Comparison of ENCODE assay signal across 15 mouse cellular contexts in the genomic region with DNA sequence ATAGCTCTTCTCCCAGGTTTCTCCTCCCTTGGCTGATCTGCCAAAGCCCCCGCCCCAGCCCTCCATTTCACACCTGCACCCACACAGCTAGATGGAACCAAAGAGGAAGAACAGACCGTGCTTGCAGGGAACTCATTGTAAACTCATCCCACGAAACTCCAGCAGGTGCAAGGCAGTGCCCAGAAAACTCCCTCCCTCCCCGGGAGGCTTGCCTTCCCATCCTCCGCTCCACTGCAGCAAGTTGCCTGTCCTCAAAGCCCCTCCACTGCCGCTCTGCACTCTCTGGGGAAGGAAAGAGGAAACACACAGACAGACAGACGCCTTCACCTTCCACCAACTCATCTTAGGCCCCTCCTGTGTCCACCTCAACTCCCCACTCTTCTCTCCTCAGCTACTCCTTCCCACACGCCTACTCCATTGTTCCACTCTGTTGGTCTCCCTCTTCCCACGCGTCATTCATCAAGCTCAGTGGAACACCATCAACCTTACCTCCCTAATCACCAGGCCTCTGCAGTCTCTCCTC. TPM values are rescaled to one million over a fixed set of nuclear protein-coding genes. Genes with fewer than 3 reads are reported as not detected.
DNase-seq lines count a peak whose midpoint lies in the region; ATAC-seq lines count a peak whose summit lies in the region.
"Had no signal": no experiment of that assay in that cellular context is flagged by ENCODE, and none has a peak within 500 bp of the region (broad histone marks: within the 10 kb centered on the region; RNA-seq: fewer than 3 reads in every experiment).

No protein-coding gene starts in this region.

- no peak overlapping the region for H3K9ac ChIP-seq in heart, embryonic 12.5 days
- H3K9ac ChIP-seq: liver, embryonic 13.5 days; midbrain, embryonic 12.5 days had no signal

- no peaks in the 10 kb centered on the region for H3K9me3 ChIP-seq in heart, embryonic 12.5 days (replicated peaks)
- H3K9me3 ChIP-seq: liver, embryonic 13.5 days; midbrain, embryonic 12.5 days had no signal

- DNase-seq in heart, adult 11 months: peak; percentile 58
- DNase-seq in ES-CJ7 (ENCODE audit: low read depth, low spot score): peak; percentile 37
- peak; percentile 76 for DNase-seq in layer of hippocampus, adult 8-10 months (ENCODE audit: low spot score in 2 of 2)
- peak; percentile 31 to 36 for DNase-seq in left cerebral cortex, postnatal 10 days (ENCODE audit: extremely low spot score in 1 of 2, low spot score in 2 of 2)
- no peak for DNase-seq in cerebellum, adult 8-10 months
- no peak for DNase-seq in gastrocnemius, adult 8-10 months (ENCODE audit: low spot score in 2 of 2)
- no peak for DNase-seq in cerebellum, postnatal 25 days
- DNase-seq: adrenal gland, postnatal 25 days; gastrocnemius, postnatal 10 days; kidney, postnatal 25 days; liver, embryonic 13.5 days; lung, postnatal 14 days had no signal

- 0 out of 2 replicates have a peak, but pooled peaks cover 2% of the 10 kb centered on the region for H3K4me1 ChIP-seq in heart, embryonic 12.5 days (replicated peaks)
- H3K4me1 ChIP-seq: midbrain, embryonic 12.5 days had no signal

- WGBS in heart, embryonic 12.5 days: 42% methylated on average over 10 of the region's 10 CpGs

- H3K4me2 ChIP-seq in heart, embryonic 12.5 days: no peak overlapping the region
- H3K4me2 ChIP-seq: liver, embryonic 13.5 days; midbrain, embryonic 12.5 days had no signal

- peaks cover 7% of the 10 kb centered on the region for H3K27me3 ChIP-seq in heart, embryonic 12.5 days (replicated peaks)
- H3K27me3 ChIP-seq: liver, embryonic 13.5 days had no signal

- no peak overlapping the region for H3K27ac ChIP-seq in heart, embryonic 12.5 days (ENCODE audit: poor library complexity, severe bottlenecking)
- H3K27ac ChIP-seq: liver, embryonic 13.5 days; midbrain, embryonic 12.5 days had no signal

- no peaks in the 10 kb centered on the region for H3K36me3 ChIP-seq in heart, embryonic 12.5 days
- H3K36me3 ChIP-seq: liver, embryonic 13.5 days; midbrain, embryonic 12.5 days had no signal

- intact Hi-C loops in left cerebral cortex, postnatal 10 days (cut with DNase I): no loop called here

- no peak overlapping the region for H3K4me3 ChIP-seq in heart, embryonic 12.5 days
- H3K4me3 ChIP-seq: liver, embryonic 13.5 days; midbrain, embryonic 12.5 days had no signal

- no peak for ATAC-seq in heart, embryonic 12.5 days (ENCODE audit: insufficient number of reproducible peaks, low FRiP score)
- ATAC-seq: hindbrain, embryonic 16.5 days had no signal

RNA-seq across cellular contexts. Expression of gene Spns3, which starts 16.6 kb away (rescaled TPM):
- polyA plus RNA-seq in heart, embryonic 12.5 days (2016; fragmentation: Nextera tagmentation; extraction: Ambion mirVana): 0.10 and 0.19 TPM in 2 replicates
- total RNA-seq in layer of hippocampus, adult 8-10 months (2022): under 1 TPM; 0.33 to 0.58 (median 0.48) TPM
- under 1 TPM in 1 of 2 experiments, not detected in 1; 0.11 TPM for total RNA-seq in left cerebral cortex, postnatal 10 days (2021)
- total RNA-seq in gastrocnemius, adult 8-10 months (2022): under 1 TPM in 3 of 4 experiments, not detected in 1; 0.29 to 0.38 (median 0.31) TPM
- polyA plus RNA-seq: hindbrain, embryonic 16.5 days had no signal

RNA-seq across cellular contexts. Expression of gene Ube2g1, which starts 40.2 kb away (rescaled TPM):
- 68.5 and 71.0 TPM in 2 replicates for polyA plus RNA-seq in heart, embryonic 12.5 days (2016; fragmentation: Nextera tagmentation; extraction: Ambion mirVana)
- 10 to 100 TPM; 36.8 to 44.5 (median 40.5) TPM for total RNA-seq in layer of hippocampus, adult 8-10 months (2022)
- total RNA-seq in left cerebral cortex, postnatal 10 days (2021): 10 to 100 TPM; 53.3 to 55.1 TPM
- 100 to 1,000 TPM in 1 of 4 experiments, 10 to 100 TPM in 3; 76.7 to 101 (median 81.9) TPM for total RNA-seq in gastrocnemius, adult 8-10 months (2022)

Comparison
In these comparisons a context has a peak if more than half of its experiments do, and no peak if none do; other contexts are left out.
1. DNase-seq: peak in heart, adult 11 months (single experiment), ES-CJ7 (single experiment), layer of hippocampus, adult 8-10 months (2 of 2) and left cerebral cortex, postnatal 10 days (2 of 2); none in cerebellum, adult 8-10 months (single experiment), gastrocnemius, adult 8-10 months (0 of 2) and cerebellum, postnatal 25 days (0 of 2).